Mouse (Mus musculus) testis, adult 2 months (tissue): ENCODE results near the gene Pgap3. TPM values are rescaled to one million over a fixed set of nuclear protein-coding genes. Genes with fewer than 3 reads are reported as not detected.
A peak's percentile ranks its signal among the peaks of the same experiment; 100 is the strongest.

Experiments used
- H3K27ac ChIP-seq: fragments of 200-500 bp; 2 replicates; pipeline ENCODE4 v1.5.1; 2012; ENCODE audit warnings: low read depth, low read length; ENCODE audit not compliant: control insufficient read depth, insufficient read depth
- H3K27me3 ChIP-seq: fragments of 200-500 bp; 2 replicates; pipeline ENCODE4 v1.6.1; 2012; ENCODE audit warnings: mild to moderate bottlenecking, low read length, moderate library complexity; ENCODE audit not compliant: control insufficient read depth, insufficient read depth
- H3K36me3 ChIP-seq: fragments of 200-500 bp; 2 replicates; pipeline ENCODE4 v1.6.1; 2012; ENCODE audit warnings: mild to moderate bottlenecking, low read length; ENCODE audit not compliant: control insufficient read depth, insufficient read depth
- H3K4me1 ChIP-seq: fragments of 200-500 bp; 2 replicates; pipeline ENCODE4 v1.6.1; 2012; ENCODE audit warnings: low read length; ENCODE audit not compliant: control insufficient read depth, insufficient read depth
- H3K4me3 ChIP-seq: fragments of 200-500 bp; 2 replicates; pipeline ENCODE4 v1.5.1; 2012; ENCODE audit warnings: low read depth, mild to moderate bottlenecking, low read length, moderate library complexity, mixed read lengths; ENCODE audit not compliant: control insufficient read depth
- CTCF ChIP-seq: fragments of 200-500 bp; IDR thresholded peaks from 2 replicates; pipeline ENCODE4 v1.5.1; 2012; ENCODE audit warnings: low read depth, mild to moderate bottlenecking, inconsistent platforms, low read length, moderate library complexity; ENCODE audit not compliant: control insufficient read depth, insufficient read depth, insufficient replicate concordance
- POLR2A ChIP-seq: fragments of 200-500 bp; IDR thresholded peaks from 2 replicates; pipeline ENCODE4 v1.6.1; 2012; ENCODE audit warnings: low read depth, mild to moderate bottlenecking, inconsistent platforms, low read length, moderate library complexity; ENCODE audit not compliant: control insufficient read depth
- polyA plus RNA-seq: library from polyadenylated mRNA; depleted of rRNA; stranded (reverse); fragments of >200 nt; gene quantifications from 2 replicates; pipeline ENCODE4 v1.2.3, GENCODE M21; 2012; rRNA removed

Gene Pgap3
- polyA plus RNA-seq, 1 experiment = 4.9 TPM

- Histone ChIP-seq H3K27me3 (no peaks in the 10 kb centered on the region), H3K4me1 (peaks cover 10% of the 10 kb centered on the region), H3K36me3 (no peaks in the 10 kb centered on the region), H3K27ac (no peak overlapping the region), H3K4me3 (peak overlapping the region; percentile 30)
- TF ChIP-seq CTCF (peak; percentile 100), POLR2A (no peak)
Measured at GRCm38 (mm10) chr11:98342000-98342945, 58.0 kb downstream of the Pgap3 start.

- Histone ChIP-seq H3K4me3 (no peak overlapping the region), H3K27ac (no peak overlapping the region), H3K4me1 (peaks cover 10% of the 10 kb centered on the region), H3K36me3 (no peaks in the 10 kb centered on the region), H3K27me3 (no peaks in the 10 kb centered on the region)
- no peak for TF ChIP-seq POLR2A
- no peak for TF ChIP-seq CTCF
Measured at GRCm38 (mm10) chr11:98341174-98341573, 59.1 kb downstream of the Pgap3 start.

- no peaks in the 10 kb centered on the region for H3K27me3 ChIP-seq
- H3K4me1 ChIP-seq = peaks cover 10% of the 10 kb centered on the region
- no peak for TF ChIP-seq CTCF
- no peak for TF ChIP-seq POLR2A
- no peak overlapping the region for H3K4me3 ChIP-seq
- H3K36me3 ChIP-seq = no peaks in the 10 kb centered on the region
- no peak overlapping the region for H3K27ac ChIP-seq
Measured at GRCm38 (mm10) chr11:98340597-98340996, 59.7 kb downstream of the Pgap3 start.

- no peak for TF ChIP-seq CTCF
- no peak for TF ChIP-seq POLR2A
- Histone ChIP-seq H3K27me3 (no peaks in the 10 kb centered on the region), H3K27ac (no peak overlapping the region), H3K4me3 (no peak overlapping the region), H3K4me1 (peaks cover 11% of the 10 kb centered on the region), H3K36me3 (no peaks in the 10 kb centered on the region)
Measured at GRCm38 (mm10) chr11:98339679-98340287, 60.5 kb downstream of the Pgap3 start.

GRCm38 (mm10) chr11:98339071-98339501 is 61.2 kb downstream of the Pgap3 start:
- TF ChIP-seq CTCF = no peak
- TF ChIP-seq POLR2A = no peak
- Histone ChIP-seq H3K27me3 (no peaks in the 10 kb centered on the region), H3K4me3 (no peak overlapping the region), H3K36me3 (no peaks in the 10 kb centered on the region), H3K27ac (no peak overlapping the region), H3K4me1 (peaks cover 18% of the 10 kb centered on the region)

Other genes with a start within 250 kb of the Pgap3 start
- 41.1 and 53.7 TPM in 2 replicates for gene Med1, start 207.2 kb downstream of the Pgap3 start, polyA plus RNA-seq
- gene Cdk12, start 197.4 kb downstream of the Pgap3 start, polyA plus RNA-seq = 15.7 and 17.6 TPM in 2 replicates
- gene Neurod2, start 70.8 kb downstream of the Pgap3 start, polyA plus RNA-seq = not detected in 2 replicates
- gene Ppp1r1b, start 52.1 kb downstream of the Pgap3 start, polyA plus RNA-seq = 0.58 and 1.1 TPM in 2 replicates
- 24.3 and 26.9 TPM in 2 replicates for gene Stard3, start 42.1 kb downstream of the Pgap3 start, polyA plus RNA-seq
- 0.19 TPM in 1 of 2 replicates, not detected in the other for gene Tcap, start 16.7 kb downstream of the Pgap3 start, polyA plus RNA-seq
- gene Pnmt, start 14.0 kb downstream of the Pgap3 start, polyA plus RNA-seq = 0.35 and 4.7 TPM in 2 replicates
- 1.5 and 1.9 TPM in 2 replicates for gene Erbb2, start 12.0 kb upstream of the Pgap3 start, polyA plus RNA-seq
- 53.1 and 68.0 TPM in 2 replicates for gene Mien1, start 38.5 kb upstream of the Pgap3 start, polyA plus RNA-seq
- 2.4 and 3.1 TPM in 2 replicates for gene Grb7, start 45.9 kb upstream of the Pgap3 start, polyA plus RNA-seq
- gene Ikzf3, start 145.5 kb upstream of the Pgap3 start, polyA plus RNA-seq = 0.10 TPM in 2 replicates
- gene Zpbp2, start 150.6 kb upstream of the Pgap3 start, polyA plus RNA-seq = 274 and 283 TPM in 2 replicates
- gene Ormdl3, start 186.9 kb upstream of the Pgap3 start, polyA plus RNA-seq = 96.2 and 111 TPM in 2 replicates
- gene Lrrc3c, start 197.8 kb upstream of the Pgap3 start, polyA plus RNA-seq = not detected in 2 replicates
- 0.11 and 0.16 TPM in 2 replicates for gene Gm12355, start 225.2 kb upstream of the Pgap3 start, polyA plus RNA-seq
- gene Gsdma3, start 225.9 kb upstream of the Pgap3 start, polyA plus RNA-seq = 0.20 TPM in 2 replicates
- 0.28 and 0.42 TPM in 2 replicates for gene Gsdma2, start 246.3 kb upstream of the Pgap3 start, polyA plus RNA-seq